Mouse (Mus musculus): ENCODE measurements around the gene Cavin1.

DNA sequence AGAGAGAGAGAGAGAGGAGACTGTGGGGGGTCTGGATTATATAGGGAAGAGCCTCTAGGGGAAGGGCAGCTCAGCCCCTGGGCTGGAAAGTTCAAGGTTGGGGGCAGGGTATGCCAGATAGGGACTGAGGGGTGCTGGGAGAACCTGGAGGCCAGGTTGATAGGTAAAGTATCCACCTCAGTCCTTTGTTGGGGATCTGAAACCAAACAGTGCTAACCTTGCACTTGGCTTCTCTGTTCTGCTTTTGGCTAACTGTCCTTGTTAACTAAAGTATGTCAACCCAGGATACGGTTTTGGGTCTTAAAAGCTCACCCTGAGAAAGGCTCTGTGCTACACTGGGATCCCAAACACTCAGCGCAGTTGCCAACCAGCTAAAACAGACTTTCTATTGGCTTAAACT lies 19.0 kb upstream of the Cavin1 start:
- TF ChIP-seq CTCF (conservative IDR thresholded peaks at IDR 0.05; ENCODE audit: low read length) = no peak
- TF ChIP-seq POU5F1 (IDR thresholded peaks at IDR 0.05; ENCODE audit: borderline replicate concordance, low read length) = no peak

All from E14TG2a.4 (cell line).